Mouse (Mus musculus) kidney, postnatal 25 days (tissue): ENCODE data around the gene Vmn2r83.

Source experiments
- DNase-seq, 2 experiments: peaks; one replicate each; pipeline ENCODE4 v3.0.0; 2021; ENCODE audit warnings: mixed read lengths in 2 of 2

Vmn2r83 gene

DNA sequence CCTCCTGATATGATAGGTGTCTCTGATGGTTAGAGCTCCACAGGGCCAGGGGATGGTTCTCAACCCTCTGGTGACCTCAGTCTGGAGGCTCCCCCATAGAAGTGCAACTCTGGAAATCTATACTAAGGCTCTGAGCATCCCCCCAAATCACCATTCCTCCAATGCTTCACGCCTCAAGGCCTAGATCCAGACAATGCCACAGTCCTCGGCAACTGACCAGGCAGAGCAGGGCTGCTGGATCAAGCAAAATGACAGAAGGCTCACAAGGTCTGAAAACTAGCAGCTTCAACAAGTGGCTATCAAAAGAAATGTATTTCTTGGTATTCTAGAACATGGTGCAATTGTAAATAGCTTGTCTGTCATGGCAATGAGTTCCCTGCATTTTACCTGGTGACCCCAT is 69.2 kb downstream of the Vmn2r83 start:
- no peak for DNase-seq

DNA sequence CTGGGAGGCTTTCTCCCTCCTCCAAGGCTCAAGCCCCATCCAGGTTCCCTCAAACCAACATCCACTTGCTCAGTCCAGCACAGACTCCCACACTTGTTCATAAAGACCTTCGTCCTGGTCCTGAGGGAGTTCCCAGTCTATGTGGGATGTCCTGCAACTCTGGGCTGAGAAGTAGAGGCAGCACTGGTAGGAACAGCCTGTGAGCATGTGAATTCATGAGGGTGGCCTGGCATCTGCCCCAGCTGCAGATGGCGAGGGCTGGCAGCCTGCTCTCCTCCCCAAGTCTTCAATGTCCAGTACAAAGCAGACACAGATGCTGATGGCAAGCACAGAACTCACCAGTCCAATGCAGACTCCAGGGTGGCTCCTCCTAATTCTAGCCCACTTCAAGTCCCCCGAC is 69.8 kb downstream of the Vmn2r83 start:
- no peak for DNase-seq

GRCm38 (mm10) chr10:79538873-79539272 is 70.3 kb downstream of the Vmn2r83 start:
- DNase-seq, result no peak

DNA sequence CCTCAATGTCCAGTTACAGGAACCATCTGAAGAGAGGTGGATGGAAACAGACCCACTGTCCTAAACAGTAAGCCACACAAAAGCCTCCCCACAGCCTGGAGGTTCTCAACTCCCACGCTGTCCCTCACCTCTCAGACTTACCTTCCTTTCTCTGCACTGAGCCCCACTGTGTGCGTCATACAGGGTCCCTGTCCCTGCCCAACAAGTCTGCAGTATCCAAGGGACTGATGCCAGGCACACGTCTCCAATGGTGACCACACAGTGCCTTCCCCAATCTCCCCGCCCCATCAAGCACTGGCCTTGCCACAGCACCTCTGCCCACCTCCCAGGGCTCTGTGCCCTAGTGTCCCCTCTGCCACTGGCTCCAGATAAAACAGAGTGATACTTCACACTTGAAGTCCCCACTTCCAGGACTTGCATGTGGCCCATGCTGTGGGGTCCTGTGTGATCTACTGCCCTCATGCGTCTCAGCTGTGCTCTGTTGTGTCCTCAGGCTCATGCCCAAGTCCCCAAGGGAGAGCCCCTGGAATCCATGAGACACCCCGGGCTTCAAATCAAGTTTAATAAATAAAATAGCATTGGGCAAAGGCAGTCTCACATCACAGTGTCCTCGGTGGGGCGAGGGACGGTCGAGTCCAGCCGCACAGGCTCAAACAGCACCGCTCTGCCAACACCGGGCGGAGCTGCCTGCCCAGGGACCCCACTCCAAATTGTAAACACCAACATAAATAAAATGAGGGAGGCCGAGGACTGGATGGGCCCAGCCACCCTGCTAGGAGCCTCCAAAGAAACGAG is 71.4 kb downstream of the Vmn2r83 start:
- DNase-seq, result peak; percentile 1 to 34

- DNase-seq, result peak; percentile 1 to 40
Observed at GRCm38 (mm10) chr10:79540746-79541145, 72.2 kb downstream of the Vmn2r83 start.

GRCm38 (mm10) chr10:79541522-79541921 is 73.0 kb downstream of the Vmn2r83 start:
- peak; percentile 54 to 81 for DNase-seq

- peak; percentile 43 to 49 for DNase-seq
Observed at GRCm38 (mm10) chr10:79542171-79542570, 73.6 kb downstream of the Vmn2r83 start.
